Mouse (Mus musculus) thymus, postnatal 0 days (tissue): ENCODE measurements around the gene Reep6. TPM values are rescaled to one million over a fixed set of nuclear protein-coding genes. Genes with fewer than 3 reads are reported as not detected.
"Not testable (repeated sequence)": the region's sequence is repeated elsewhere in the genome, so short reads cannot be mapped to it uniquely, and the experiment has no call there.

Source experiments
- DNase-seq: peaks from one replicate; pipeline ENCODE4 v3.0.0-alpha.2; 2015; ENCODE audit warnings: low spot score
- polyA plus RNA-seq: library from polyadenylated mRNA; unstranded; fragments of >200 nt; fragmentation: Nextera tagmentation; extraction: Ambion mirVana; gene quantifications from 2 replicates; pipeline ENCODE4 v1.2.1, GENCODE M21; 2015

Reep6 gene
- polyA plus RNA-seq, 1 experiment from 2014 or later, result 0.26 TPM

- DNase-seq, result no peak
Observed at GRCm38 (mm10) chr10:80324120-80325037, 5.4 kb upstream of the Reep6 start.

GRCm38 (mm10) chr10:80325045-80325444 is 4.7 kb upstream of the Reep6 start:
- no peak for DNase-seq

GRCm38 (mm10) chr10:80330084-80330483 is 331 bp downstream of the Reep6 start:
- DNase-seq, result no peak

- no peak for DNase-seq
Observed at GRCm38 (mm10) chr10:80330888-80331287, 1.1 kb downstream of the Reep6 start.

- DNase-seq, result no peak
Observed at GRCm38 (mm10) chr10:80331636-80332524, 2.1 kb downstream of the Reep6 start.

GRCm38 (mm10) chr10:80332525-80332989 is 2.8 kb downstream of the Reep6 start:
- no peak for DNase-seq

- DNase-seq, result no peak
Observed at GRCm38 (mm10) chr10:80336263-80336662, 6.5 kb downstream of the Reep6 start.

GRCm38 (mm10) chr10:80339941-80340750 is 10.4 kb downstream of the Reep6 start:
- DNase-seq, result peak; percentile 81

- no peak for DNase-seq
Observed at GRCm38 (mm10) chr10:80341026-80341425, 11.3 kb downstream of the Reep6 start.

- DNase-seq, result no peak
Observed at GRCm38 (mm10) chr10:80341491-80342304, 11.9 kb downstream of the Reep6 start.

GRCm38 (mm10) chr10:80342305-80342748 is 12.6 kb downstream of the Reep6 start:
- no peak for DNase-seq

GRCm38 (mm10) chr10:80342749-80343424 is 13.1 kb downstream of the Reep6 start:
- DNase-seq, result peak; percentile 46

- DNase-seq, result no peak
Observed at GRCm38 (mm10) chr10:80343425-80343895, 13.7 kb downstream of the Reep6 start.

GRCm38 (mm10) chr10:80344131-80344661 is 14.4 kb downstream of the Reep6 start:
- DNase-seq, result no peak

- no peak for DNase-seq
Observed at GRCm38 (mm10) chr10:80345122-80345521, 15.4 kb downstream of the Reep6 start.

- not testable (repeated sequence) for DNase-seq
Observed at GRCm38 (mm10) chr10:80345929-80346328, 16.2 kb downstream of the Reep6 start.

- no peak for DNase-seq
Observed at GRCm38 (mm10) chr10:80347514-80347967, 17.8 kb downstream of the Reep6 start.

- DNase-seq, result peak; percentile 80
Observed at GRCm38 (mm10) chr10:80348244-80348781, 18.6 kb downstream of the Reep6 start, which contains the start of gene Adamtsl5. TSS of gene Adamtsl5 (minus strand) at chr10:80348412.
